8 mouse cellular contexts compared by ENCODE assay signal in the genomic region with DNA sequence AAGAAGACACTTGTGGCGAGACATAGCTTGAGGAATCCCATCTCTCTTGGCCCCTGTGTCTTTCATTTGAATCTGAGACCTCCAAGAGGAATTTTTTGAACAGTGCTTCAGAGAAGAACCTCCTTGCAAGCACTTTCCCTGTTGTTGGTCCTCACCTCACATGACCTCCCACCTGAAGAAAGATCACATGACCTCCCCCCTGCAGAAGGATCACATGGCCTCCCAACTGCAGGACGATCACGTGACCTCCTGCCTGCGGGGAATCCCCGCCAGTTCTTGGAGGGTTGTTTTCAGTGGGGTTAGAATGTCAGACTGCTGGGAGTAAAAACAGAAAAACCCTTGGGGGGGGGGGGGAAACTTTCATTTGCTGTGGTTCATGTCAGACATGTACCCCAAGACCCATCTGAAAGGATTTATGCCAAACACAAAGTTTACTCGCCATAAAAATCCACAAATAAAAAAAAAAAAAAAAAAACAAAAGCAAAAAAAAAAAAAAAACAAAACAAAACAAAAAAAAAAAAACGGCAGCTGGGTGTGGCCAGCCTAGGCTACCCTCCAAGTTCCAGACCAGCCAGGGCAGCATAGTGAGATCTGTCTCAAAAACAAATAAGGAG.
DNase-seq lines count a peak whose midpoint lies in the region; ATAC-seq and TF ChIP-seq lines count a peak whose summit lies in the region.

No protein-coding gene starts in this region.

- no peak for ATAC-seq in heart, embryonic 12.5 days (ENCODE audit: insufficient number of reproducible peaks, low FRiP score)
- ATAC-seq in kidney, postnatal 0 days (replicated peaks; ENCODE audit: low FRiP score, low read depth): no peak
- no peak for ATAC-seq in neural tube, embryonic 13.5 days (ENCODE audit: low read depth)
- no peak for ATAC-seq in liver, postnatal 0 days
- ATAC-seq in erythroid progenitor cell, adult 5-6 weeks (replicated peaks; ENCODE audit: low FRiP score, poor library complexity, severe bottlenecking): no peak

- no peak for TF ChIP-seq EP300 in liver, postnatal 0 days (IDR thresholded peaks at IDR 0.05; ENCODE audit: low read depth)

- no peak overlapping the region for H3K27ac ChIP-seq in heart, embryonic 12.5 days (ENCODE audit: poor library complexity, severe bottlenecking)
- H3K27ac ChIP-seq in kidney, postnatal 0 days: no peak overlapping the region
- H3K27ac ChIP-seq in neural tube, embryonic 13.5 days (replicated peaks): peak overlapping the region; percentile 81
- H3K27ac ChIP-seq in liver, postnatal 0 days (ENCODE audit: low read depth): no peak overlapping the region

- 30% methylated on average over 7 of the region's 7 CpGs for WGBS in heart, embryonic 12.5 days
- 18% methylated on average over 7 of the region's 7 CpGs for WGBS in kidney, postnatal 0 days
- WGBS in neural tube, embryonic 13.5 days: 17% methylated on average over 7 of the region's 7 CpGs
- WGBS in liver, postnatal 0 days (ENCODE audit: insufficient replicate concordance): 31% methylated on average over 7 of the region's 7 CpGs

- H3K36me3 ChIP-seq in heart, embryonic 12.5 days: no peaks in the 10 kb centered on the region
- no peaks in the 10 kb centered on the region for H3K36me3 ChIP-seq in kidney, postnatal 0 days (ENCODE audit: insufficient read depth, low read length)
- no peaks in the 10 kb centered on the region for H3K36me3 ChIP-seq in neural tube, embryonic 13.5 days
- no peaks in the 10 kb centered on the region for H3K36me3 ChIP-seq in liver, postnatal 0 days (replicated peaks; ENCODE audit: insufficient read depth, low read length)

- no peaks in the 10 kb centered on the region for H3K9me3 ChIP-seq in heart, embryonic 12.5 days (replicated peaks)
- H3K9me3 ChIP-seq in kidney, postnatal 0 days (replicated peaks; ENCODE audit: low read length): no peaks in the 10 kb centered on the region
- no peaks in the 10 kb centered on the region for H3K9me3 ChIP-seq in neural tube, embryonic 13.5 days
- H3K9me3 ChIP-seq in liver, postnatal 0 days (ENCODE audit: low read length): no peaks in the 10 kb centered on the region

- TF ChIP-seq CTCF in kidney, postnatal 0 days (IDR thresholded peaks at IDR 0.05; ENCODE audit: low read depth): no peak
- no peak for TF ChIP-seq CTCF in liver, postnatal 0 days (IDR thresholded peaks at IDR 0.05; ENCODE audit: low read depth)

- no peaks in the 10 kb centered on the region for H3K27me3 ChIP-seq in heart, embryonic 12.5 days (replicated peaks)
- peaks cover 4% of the 10 kb centered on the region; the same call in 1 of the 2 replicates for H3K27me3 ChIP-seq in kidney, postnatal 0 days (ENCODE audit: insufficient read depth, low read length)
- H3K27me3 ChIP-seq in neural tube, embryonic 13.5 days: no peaks in the 10 kb centered on the region
- H3K27me3 ChIP-seq in liver, postnatal 0 days (ENCODE audit: insufficient read depth, low read length): no peaks in the 10 kb centered on the region

- no peak overlapping the region for H3K4me3 ChIP-seq in heart, embryonic 12.5 days
- no peak overlapping the region for H3K4me3 ChIP-seq in kidney, postnatal 0 days (replicated peaks; ENCODE audit: low read depth, low read length)
- H3K4me3 ChIP-seq in neural tube, embryonic 13.5 days: no peak overlapping the region
- H3K4me3 ChIP-seq in liver, postnatal 0 days (ENCODE audit: low read depth, low read length): no peak overlapping the region

- 0 out of 2 replicates have a peak overlapping the region, but pooled peaks have one; percentile 9 for H3K4me2 ChIP-seq in heart, embryonic 12.5 days
- peak overlapping the region; percentile 6; the same call in 1 of the 2 replicates for H3K4me2 ChIP-seq in kidney, postnatal 0 days (ENCODE audit: low read length)
- H3K4me2 ChIP-seq in neural tube, embryonic 13.5 days: peak overlapping the region; percentile 22; the same call in 1 of the 2 replicates
- H3K4me2 ChIP-seq in liver, postnatal 0 days (ENCODE audit: low read depth, low read length): no peak overlapping the region

- intact Hi-C loops in heart, postnatal 25 days (cut with DNase I): no loop called here

- no peak for DNase-seq in heart, postnatal 25 days (ENCODE audit: low spot score)
- DNase-seq in adipocyte (ENCODE audit: low spot score): peak; percentile 34
- peak; percentile 74 for DNase-seq in kidney, postnatal 0 days (ENCODE audit: low spot score)
- no peak for DNase-seq in liver, postnatal 0 days
- DNase-seq in adrenal gland, adult 2 months: no peak

- H3K4me1 ChIP-seq in heart, embryonic 12.5 days (replicated peaks): 0 out of 2 replicates have a peak, but pooled peaks cover 5% of the 10 kb centered on the region
- H3K4me1 ChIP-seq in kidney, postnatal 0 days (replicated peaks; ENCODE audit: insufficient read depth, low read length): no peaks in the 10 kb centered on the region
- H3K4me1 ChIP-seq in neural tube, embryonic 13.5 days (replicated peaks): peaks cover 34% of the 10 kb centered on the region
- H3K4me1 ChIP-seq in liver, postnatal 0 days (ENCODE audit: insufficient read depth): no peaks in the 10 kb centered on the region

- H3K9ac ChIP-seq in heart, embryonic 12.5 days: no peak overlapping the region
- H3K9ac ChIP-seq in kidney, postnatal 0 days (ENCODE audit: low read depth, low read length): no peak overlapping the region
- H3K9ac ChIP-seq in neural tube, embryonic 13.5 days: no peak overlapping the region
- no peak overlapping the region for H3K9ac ChIP-seq in liver, postnatal 0 days (replicated peaks)

Comparison
In these comparisons a context has a peak if more than half of its experiments do, and no peak if none do; other contexts are left out.
1. DNase-seq: peak in adipocyte (single experiment) and kidney, postnatal 0 days (single experiment); none in heart, postnatal 25 days (single experiment), liver, postnatal 0 days (single experiment) and adrenal gland, adult 2 months (single experiment).